Mouse (Mus musculus) liver, adult 2 months (tissue): Measurements from ENCODE around the gene Tmem132d.

Experiments used
- CTCF ChIP-seq: fragments of 200-500 bp; IDR thresholded peaks from 2 replicates; pipeline ENCODE4 v1.5.1; 2011; ENCODE audit warnings: low read depth, low read length, control low read depth
- POLR2A ChIP-seq: fragments of 200-500 bp; IDR thresholded peaks from 2 replicates; pipeline ENCODE4 v1.6.1; 2011; ENCODE audit warnings: low read length, control low read depth; ENCODE audit not compliant: insufficient read depth; ENCODE audit errors: extremely low read depth

DNA sequence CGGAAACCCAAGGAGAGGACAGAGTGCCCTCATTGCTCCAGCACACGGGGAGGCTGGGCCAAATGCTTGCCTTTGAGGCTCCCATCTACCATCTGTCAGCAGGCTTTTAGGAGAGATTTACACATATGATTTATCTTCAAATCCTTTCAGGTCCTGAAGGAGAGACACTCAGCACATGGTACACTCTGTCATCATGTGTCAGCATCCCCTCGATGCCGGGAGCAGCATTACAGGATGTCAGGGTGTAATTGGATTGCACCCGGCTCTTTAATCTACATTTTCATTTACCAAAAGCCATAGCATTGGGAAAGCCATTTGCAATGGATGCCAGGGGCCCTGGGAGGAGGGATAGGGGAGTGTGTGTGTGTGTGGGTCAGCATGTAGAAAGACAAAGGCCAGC, 651.7 kb downstream of the Tmem132d start:
- TF ChIP-seq CTCF (no peak), POLR2A (no peak)
